Mouse (Mus musculus) lung, adult 2 months (tissue): ENCODE measurements at regions not wholly inside any gene's neighbourhood (a gene's known extent, or its start where the extent isn't known, plus 50 kb on each side); places are given as distances from the start of the nearest gene placed in this dataset.

ENCODE experiments used
- DNase-seq: peaks from one replicate; pipeline ENCODE4 v3.0.0; 2022
- H3K4me1 ChIP-seq: fragments of 200-500 bp; 2 replicates; pipeline ENCODE4 v1.6.1; 2011; ENCODE audit warnings: low read length; ENCODE audit not compliant: control insufficient read depth, insufficient read depth
- H3K4me3 ChIP-seq: fragments of 200-500 bp; replicated peaks from 2 replicates; pipeline ENCODE3; 2011; ENCODE audit warnings: low read depth, mild to moderate bottlenecking, control low read depth, low read length; ENCODE audit errors: extremely low read depth
- CTCF ChIP-seq: fragments of 200-500 bp; IDR thresholded peaks from 2 replicates; pipeline ENCODE4 v1.5.1; 2011; ENCODE audit warnings: mild to moderate bottlenecking, low read length, control low read depth; ENCODE audit not compliant: insufficient read depth
- POLR2A ChIP-seq: fragments of 200-500 bp; IDR thresholded peaks from 2 replicates; pipeline ENCODE4 v1.6.1; 2011; ENCODE audit warnings: low read depth, mild to moderate bottlenecking, control low read depth, low read length, borderline replicate concordance; ENCODE audit errors: extremely low read depth
- WGBS: fragments of 180-500 bp; shearing (Covaris S2); methylation state at CpG from one replicate; pipeline ENCODE4 v1.1.7; 2018; 5-methylcytosine and 5-hydroxymethylcytosine counted together

GRCm38 (mm10) chr12:107138677-107139400 lies 349.6 kb upstream of the 3110018I06Rik start:
- no peak for DNase-seq
- 79% methylated on average over 8 of the region's 8 CpGs for WGBS
- no peak overlapping the region for H3K4me3 ChIP-seq
- H3K4me1 ChIP-seq, result no peaks in the 10 kb centered on the region
- TF ChIP-seq CTCF, result no peak
- TF ChIP-seq POLR2A, result no peak

GRCm38 (mm10) chr12:107140957-107141595 lies 347.4 kb upstream of the 3110018I06Rik start:
- no peaks in the 10 kb centered on the region for H3K4me1 ChIP-seq
- H3K4me3 ChIP-seq, result no peak overlapping the region
- no peak for TF ChIP-seq POLR2A
- no peak for TF ChIP-seq CTCF
- WGBS, result 77% methylated on average over 9 of the region's 9 CpGs
- no peak for DNase-seq

- no peak overlapping the region for H3K4me3 ChIP-seq
- DNase-seq, result no peak
- TF ChIP-seq POLR2A, result no peak
- 82% methylated on average over 6 of the region's 6 CpGs for WGBS
- no peaks in the 10 kb centered on the region for H3K4me1 ChIP-seq
Observed at GRCm38 (mm10) chr12:107142226-107142625, 346.2 kb upstream of the 3110018I06Rik start.

GRCm38 (mm10) chr12:107146608-107147121 lies 341.8 kb upstream of the 3110018I06Rik start:
- no peaks in the 10 kb centered on the region for H3K4me1 ChIP-seq

GRCm38 (mm10) chr12:107148451-107148850 lies 340.0 kb upstream of the 3110018I06Rik start:
- no peak for DNase-seq
- H3K4me1 ChIP-seq, result no peaks in the 10 kb centered on the region
- 55% methylated on average over 8 of the region's 8 CpGs for WGBS

More at GRCm38 (mm10) chr12:107146608-107147121, 341.8 kb upstream of the 3110018I06Rik start:
- no peak for DNase-seq
- TF ChIP-seq CTCF, result no peak
- no peak for TF ChIP-seq POLR2A
- WGBS, result 46% methylated on average over 5 of the region's 5 CpGs
- no peak overlapping the region for H3K4me3 ChIP-seq

GRCm38 (mm10) chr12:107151089-107151488 lies 337.3 kb upstream of the 3110018I06Rik start:
- no peak for DNase-seq
- WGBS, result 72% methylated on average over 5 of the region's 5 CpGs
- no peaks in the 10 kb centered on the region for H3K4me1 ChIP-seq
- no peak overlapping the region for H3K4me3 ChIP-seq
- no peak for TF ChIP-seq CTCF

More at GRCm38 (mm10) chr12:107148451-107148850, 340.0 kb upstream of the 3110018I06Rik start:
- no peak overlapping the region for H3K4me3 ChIP-seq
- no peak for TF ChIP-seq POLR2A
- no peak for TF ChIP-seq CTCF

- TF ChIP-seq CTCF (no peak), POLR2A (no peak)
- no peaks in the 10 kb centered on the region for H3K4me1 ChIP-seq
- DNase-seq, result no peak
- 79% methylated on average over 2 of the region's 2 CpGs for WGBS
- H3K4me3 ChIP-seq, result no peak overlapping the region
Observed at GRCm38 (mm10) chr12:107154668-107155067, 333.8 kb upstream of the 3110018I06Rik start.

- no peaks in the 10 kb centered on the region for H3K4me1 ChIP-seq
- TF ChIP-seq POLR2A (no peak), CTCF (no peak)
- no peak for DNase-seq
- no peak overlapping the region for H3K4me3 ChIP-seq
- WGBS, result 65% methylated on average over 8 of the region's 8 CpGs
Observed at GRCm38 (mm10) chr12:107156791-107157428, 331.5 kb upstream of the 3110018I06Rik start.

GRCm38 (mm10) chr12:107159126-107159525 lies 329.3 kb upstream of the 3110018I06Rik start:
- Histone ChIP-seq H3K4me3 (no peak overlapping the region), H3K4me1 (no peaks in the 10 kb centered on the region)
- WGBS, result 48% methylated on average over 5 of the region's 5 CpGs
- DNase-seq, result no peak
- TF ChIP-seq CTCF, result no peak
- TF ChIP-seq POLR2A, result no peak

- H3K4me3 ChIP-seq, result no peak overlapping the region
- no peak for TF ChIP-seq CTCF
- TF ChIP-seq POLR2A, result no peak
- no peaks in the 10 kb centered on the region for H3K4me1 ChIP-seq
- WGBS, result 6% methylated on average over 7 of the region's 7 CpGs
- no peak for DNase-seq
Observed at GRCm38 (mm10) chr12:107160137-107160536, 328.3 kb upstream of the 3110018I06Rik start.

GRCm38 (mm10) chr12:107160628-107161027 lies 327.8 kb upstream of the 3110018I06Rik start:
- DNase-seq, result no peak
- WGBS, result 33% methylated on average over 6 of the region's 6 CpGs
- TF ChIP-seq CTCF (no peak), POLR2A (no peak)
- Histone ChIP-seq H3K4me3 (no peak overlapping the region), H3K4me1 (no peaks in the 10 kb centered on the region)
